Mouse (Mus musculus): ENCODE results near the gene 9430097D07Rik. TPM values are rescaled to one million over a fixed set of nuclear protein-coding genes. Genes with fewer than 3 reads are reported as not detected.

The 9430097D07Rik gene
- polyA plus RNA-seq, 1 experiment, result not detected

DNA sequence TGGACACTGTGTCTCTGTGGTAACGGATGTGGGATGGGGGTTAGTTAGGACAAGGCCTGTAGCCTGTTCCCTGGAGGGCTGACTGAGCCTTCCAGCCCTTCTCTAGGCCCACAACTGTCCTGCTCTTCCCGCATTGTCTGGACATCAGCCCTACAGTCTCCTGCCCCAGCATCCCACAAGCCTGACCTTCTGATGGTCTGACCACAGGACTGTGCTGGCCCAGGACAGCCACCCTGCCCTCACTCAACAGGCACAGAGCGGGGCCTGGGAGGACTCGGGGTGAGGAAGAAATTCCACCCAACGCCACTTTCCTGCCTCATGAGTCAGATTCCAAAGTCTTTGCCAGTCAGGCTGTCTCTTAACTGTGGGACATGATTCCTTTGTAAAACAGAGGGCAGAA, 22.2 kb upstream of the 9430097D07Rik start:
- peaks cover 4% of the 10 kb centered on the region; the same call in 1 of the 2 replicates for H3K4me1 ChIP-seq (ENCODE audit: control insufficient read depth, insufficient read depth, insufficient read length)
- H3K4me3 ChIP-seq (ENCODE audit: extremely low read depth, insufficient read depth, insufficient read length), result no peak overlapping the region
- H3K36me3 ChIP-seq (ENCODE audit: control insufficient read depth, insufficient read depth, low read length), result peaks cover 23% of the 10 kb centered on the region
- no peak for TF ChIP-seq POLR2A (IDR thresholded peaks at IDR 0.05; ENCODE audit: low read depth, low read length)
- H3K27ac ChIP-seq (ENCODE audit: insufficient read depth, low read length), result no peak overlapping the region
- DNase-seq (ENCODE audit: low read depth in 1 of 2, low spot score in 2 of 2), result no peak
- WGBS, result 94% methylated on average over 5 of the region's 5 CpGs
- H3K27me3 ChIP-seq (ENCODE audit: control insufficient read depth, insufficient read depth, low read length), result no peaks in the 10 kb centered on the region

GRCm38 (mm10) chr2:32597248-32597647, 21.8 kb upstream of the 9430097D07Rik start:
- Histone ChIP-seq H3K27ac (ENCODE audit: insufficient read depth, low read length) (no peak overlapping the region), H3K4me1 (ENCODE audit: control insufficient read depth, insufficient read depth, insufficient read length) (peaks cover 4% of the 10 kb centered on the region; the same call in 1 of the 2 replicates), H3K36me3 (ENCODE audit: control insufficient read depth, insufficient read depth, low read length) (peaks cover 26% of the 10 kb centered on the region), H3K4me3 (ENCODE audit: extremely low read depth, insufficient read depth, insufficient read length) (no peak overlapping the region), H3K27me3 (ENCODE audit: control insufficient read depth, insufficient read depth, low read length) (no peaks in the 10 kb centered on the region)
- TF ChIP-seq CTCF (IDR thresholded peaks at IDR 0.05; ENCODE audit: extremely low read depth, insufficient read depth, insufficient read length, insufficient replicate concordance) (no peak), POLR2A (IDR thresholded peaks at IDR 0.05; ENCODE audit: low read depth, low read length) (no peak)
- no peak for DNase-seq (ENCODE audit: low read depth in 1 of 2, low spot score in 2 of 2)
- WGBS, result 93% methylated on average over 5 of the region's 5 CpGs

GRCm38 (mm10) chr2:32596725-32597124, 21.2 kb upstream of the 9430097D07Rik start:
- WGBS, result 95% methylated on average over 13 of the region's 13 CpGs
- peaks cover 26% of the 10 kb centered on the region for H3K36me3 ChIP-seq (ENCODE audit: control insufficient read depth, insufficient read depth, low read length)

GRCm38 (mm10) chr2:32591249-32591648, 15.8 kb upstream of the 9430097D07Rik start:
- H3K36me3 ChIP-seq (ENCODE audit: control insufficient read depth, insufficient read depth, low read length), result peaks cover 25% of the 10 kb centered on the region
- TF ChIP-seq POLR2A (IDR thresholded peaks at IDR 0.05; ENCODE audit: low read depth, low read length), result no peak
- H3K27me3 ChIP-seq (ENCODE audit: control insufficient read depth, insufficient read depth, low read length), result no peaks in the 10 kb centered on the region
- H3K4me1 ChIP-seq (ENCODE audit: control insufficient read depth, insufficient read depth, insufficient read length), result peaks cover 10% of the 10 kb centered on the region
- no peak overlapping the region for H3K4me3 ChIP-seq (ENCODE audit: extremely low read depth, insufficient read depth, insufficient read length)
- 85% methylated on average over 6 of the region's 6 CpGs for WGBS
- DNase-seq (ENCODE audit: low read depth in 1 of 2, low spot score in 2 of 2), result no peak
- H3K27ac ChIP-seq (ENCODE audit: insufficient read depth, low read length), result no peak overlapping the region

More at GRCm38 (mm10) chr2:32596725-32597124, 21.2 kb upstream of the 9430097D07Rik start:
- no peak for DNase-seq (ENCODE audit: low read depth in 1 of 2, low spot score in 2 of 2)
- H3K4me1 ChIP-seq (ENCODE audit: control insufficient read depth, insufficient read depth, insufficient read length), result peaks cover 4% of the 10 kb centered on the region; the same call in 1 of the 2 replicates
- H3K4me3 ChIP-seq (ENCODE audit: extremely low read depth, insufficient read depth, insufficient read length), result no peak overlapping the region
- H3K27ac ChIP-seq (ENCODE audit: insufficient read depth, low read length), result no peak overlapping the region
- TF ChIP-seq POLR2A (IDR thresholded peaks at IDR 0.05; ENCODE audit: low read depth, low read length), result no peak
- TF ChIP-seq CTCF (IDR thresholded peaks at IDR 0.05; ENCODE audit: extremely low read depth, insufficient read depth, insufficient read length, insufficient replicate concordance), result no peak
- H3K27me3 ChIP-seq (ENCODE audit: control insufficient read depth, insufficient read depth, low read length), result no peaks in the 10 kb centered on the region

DNA sequence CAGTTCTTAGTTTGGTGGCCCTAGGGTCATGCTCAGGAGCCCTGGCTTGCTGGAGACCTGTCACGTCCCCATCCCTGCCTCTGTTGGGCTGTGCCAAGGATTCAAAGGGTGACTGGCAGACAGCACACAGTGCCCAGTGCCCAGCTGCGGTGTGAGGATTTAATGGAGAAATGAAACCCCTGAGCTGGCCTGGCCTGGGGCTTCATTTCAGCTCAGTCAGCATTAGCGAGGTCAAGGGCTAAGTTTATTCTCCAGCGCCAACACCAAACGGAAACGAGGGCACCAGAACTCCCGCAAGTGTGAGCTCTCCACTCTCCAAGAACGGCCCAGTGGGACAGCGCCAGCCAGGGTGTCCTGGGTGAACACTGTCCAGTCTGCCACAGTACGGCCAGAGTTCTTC, 14.7 kb upstream of the 9430097D07Rik start:
- no peak for DNase-seq (ENCODE audit: low read depth in 1 of 2, low spot score in 2 of 2)
- H3K27me3 ChIP-seq (ENCODE audit: control insufficient read depth, insufficient read depth, low read length), result no peaks in the 10 kb centered on the region
- no peak overlapping the region for H3K4me3 ChIP-seq (ENCODE audit: extremely low read depth, insufficient read depth, insufficient read length)
- WGBS, result 87% methylated on average over 10 of the region's 10 CpGs
- H3K36me3 ChIP-seq (ENCODE audit: control insufficient read depth, insufficient read depth, low read length), result peaks cover 21% of the 10 kb centered on the region
- no peak for TF ChIP-seq POLR2A (IDR thresholded peaks at IDR 0.05; ENCODE audit: low read depth, low read length)
- TF ChIP-seq CTCF (IDR thresholded peaks at IDR 0.05; ENCODE audit: extremely low read depth, insufficient read depth, insufficient read length, insufficient replicate concordance), result no peak
- H3K4me1 ChIP-seq (ENCODE audit: control insufficient read depth, insufficient read depth, insufficient read length), result peaks cover 10% of the 10 kb centered on the region
- H3K27ac ChIP-seq (ENCODE audit: insufficient read depth, low read length), result peak overlapping the region; percentile 15; the same call in 1 of the 2 replicates

- H3K27ac ChIP-seq (ENCODE audit: insufficient read depth, low read length), result no peak overlapping the region
- WGBS, result 78% methylated on average over 11 of the region's 11 CpGs
Observed at GRCm38 (mm10) chr2:32589213-32589795, 13.8 kb upstream of the 9430097D07Rik start.

GRCm38 (mm10) chr2:32587731-32588321, 12.3 kb upstream of the 9430097D07Rik start:
- 3% methylated on average over 9 of the region's 9 CpGs for WGBS
- peak overlapping the region; percentile 86 for H3K4me3 ChIP-seq (ENCODE audit: extremely low read depth, insufficient read depth, insufficient read length)
- TF ChIP-seq POLR2A (IDR thresholded peaks at IDR 0.05; ENCODE audit: low read depth, low read length) (no peak), CTCF (IDR thresholded peaks at IDR 0.05; ENCODE audit: extremely low read depth, insufficient read depth, insufficient read length, insufficient replicate concordance) (no peak)
- H3K27ac ChIP-seq (ENCODE audit: insufficient read depth, low read length), result peak overlapping the region; percentile 85
- peaks cover 12% of the 10 kb centered on the region for H3K4me1 ChIP-seq (ENCODE audit: control insufficient read depth, insufficient read depth, insufficient read length)
- peak; percentile 60 to 66 for DNase-seq (ENCODE audit: low read depth in 1 of 2, low spot score in 2 of 2)
- peaks cover 14% of the 10 kb centered on the region for H3K36me3 ChIP-seq (ENCODE audit: control insufficient read depth, insufficient read depth, low read length)
- H3K27me3 ChIP-seq (ENCODE audit: control insufficient read depth, insufficient read depth, low read length), result peaks cover 1% of the 10 kb centered on the region; the same call in 1 of the 2 replicates

More at GRCm38 (mm10) chr2:32589213-32589795, 13.8 kb upstream of the 9430097D07Rik start:
- peaks cover 15% of the 10 kb centered on the region for H3K36me3 ChIP-seq (ENCODE audit: control insufficient read depth, insufficient read depth, low read length)
- no peak for DNase-seq (ENCODE audit: low read depth in 1 of 2, low spot score in 2 of 2)
- no peaks in the 10 kb centered on the region for H3K27me3 ChIP-seq (ENCODE audit: control insufficient read depth, insufficient read depth, low read length)
- no peak overlapping the region for H3K4me3 ChIP-seq (ENCODE audit: extremely low read depth, insufficient read depth, insufficient read length)
- TF ChIP-seq CTCF (IDR thresholded peaks at IDR 0.05; ENCODE audit: extremely low read depth, insufficient read depth, insufficient read length, insufficient replicate concordance), result no peak
- TF ChIP-seq POLR2A (IDR thresholded peaks at IDR 0.05; ENCODE audit: low read depth, low read length), result no peak
- peaks cover 10% of the 10 kb centered on the region for H3K4me1 ChIP-seq (ENCODE audit: control insufficient read depth, insufficient read depth, insufficient read length)

Data from spleen, adult 2 months (tissue).